Mouse (Mus musculus) layer of hippocampus, adult 11-12 months (tissue): ENCODE data around the gene Nhlrc2.
"Not testable (repeated sequence)": the region's sequence is repeated elsewhere in the genome, so short reads cannot be mapped to it uniquely, and the experiment has no call there.

Experiments
- DNase-seq: peaks from one replicate; pipeline ENCODE4 v3.0.0; 2022; ENCODE audit warnings: low spot score

The Nhlrc2 gene

GRCm38 (mm10) chr19:56548230-56549032 is at the start of gene Nhlrc2:
Gene Nhlrc2 (plus strand): TSS chr19:56548261.
- DNase-seq = peak; percentile 74

- DNase-seq = not testable (repeated sequence)
Measured at GRCm38 (mm10) chr19:56503069-56503468, 45.0 kb upstream of the Nhlrc2 start.

- not testable (repeated sequence) for DNase-seq
Measured at GRCm38 (mm10) chr19:56503525-56503924, 44.5 kb upstream of the Nhlrc2 start.

- not testable (repeated sequence) for DNase-seq
Measured at GRCm38 (mm10) chr19:56511207-56511606, 36.9 kb upstream of the Nhlrc2 start.

DNA sequence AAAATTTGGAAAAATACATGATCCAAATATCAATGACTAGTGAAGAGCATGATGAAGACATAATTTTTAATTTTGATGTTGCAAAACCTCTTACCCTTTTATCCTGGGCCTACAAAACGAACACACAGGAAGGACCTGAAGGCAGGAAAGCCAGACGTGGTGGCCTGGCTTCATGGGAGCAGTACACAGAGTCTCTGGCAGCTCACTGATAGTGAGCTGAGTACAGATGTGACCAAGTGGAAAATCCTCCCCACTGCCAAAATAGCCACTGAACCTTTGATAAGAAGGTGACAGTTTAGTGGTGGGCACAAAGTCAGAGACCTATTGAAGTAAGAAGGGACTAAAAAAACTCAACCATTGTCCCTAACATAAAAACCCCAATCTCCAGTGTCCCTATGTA is 34.5 kb upstream of the Nhlrc2 start:
- not testable (repeated sequence) for DNase-seq

DNA sequence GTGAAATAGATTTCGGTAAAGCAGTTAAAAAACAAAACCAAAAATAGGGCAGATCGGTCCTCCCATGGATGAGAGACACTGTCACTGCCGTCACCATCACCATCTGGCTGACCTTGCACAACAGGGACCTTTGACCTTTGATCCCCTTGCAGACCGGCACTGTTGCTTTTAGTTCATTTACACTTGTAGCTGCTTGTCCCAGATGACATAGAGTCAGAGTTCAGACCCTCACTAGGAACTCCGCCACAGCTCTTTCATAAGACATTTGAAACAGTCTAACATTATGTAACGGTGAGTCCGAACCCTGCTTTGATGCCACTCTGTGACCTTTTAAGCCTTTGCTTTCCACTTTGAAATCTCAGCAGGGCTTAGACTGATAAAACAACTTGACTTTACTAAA is 28.7 kb upstream of the Nhlrc2 start:
- DNase-seq = not testable (repeated sequence)

DNA sequence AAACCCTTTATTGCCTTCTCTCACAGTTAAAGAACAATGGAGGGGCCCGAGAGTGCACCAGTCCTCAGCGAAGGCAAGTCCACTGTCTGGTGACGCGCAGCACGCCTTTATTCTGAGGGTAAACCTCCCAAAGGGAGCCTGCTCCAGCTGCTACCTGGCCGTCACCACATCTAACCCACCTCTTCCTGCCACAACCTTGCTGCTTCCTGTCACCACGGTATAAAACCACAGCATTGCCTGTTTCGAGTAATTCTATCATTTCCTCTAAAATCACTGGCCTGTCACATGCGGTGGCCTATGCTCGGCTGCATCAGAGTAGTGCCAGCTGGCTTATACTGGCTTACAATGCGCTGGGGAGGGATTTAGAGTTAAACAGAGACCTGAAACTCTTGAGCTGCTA is 17.5 kb upstream of the Nhlrc2 start:
- DNase-seq = not testable (repeated sequence)

- no peak for DNase-seq
Measured at GRCm38 (mm10) chr19:56531251-56531650, 16.8 kb upstream of the Nhlrc2 start.

DNA sequence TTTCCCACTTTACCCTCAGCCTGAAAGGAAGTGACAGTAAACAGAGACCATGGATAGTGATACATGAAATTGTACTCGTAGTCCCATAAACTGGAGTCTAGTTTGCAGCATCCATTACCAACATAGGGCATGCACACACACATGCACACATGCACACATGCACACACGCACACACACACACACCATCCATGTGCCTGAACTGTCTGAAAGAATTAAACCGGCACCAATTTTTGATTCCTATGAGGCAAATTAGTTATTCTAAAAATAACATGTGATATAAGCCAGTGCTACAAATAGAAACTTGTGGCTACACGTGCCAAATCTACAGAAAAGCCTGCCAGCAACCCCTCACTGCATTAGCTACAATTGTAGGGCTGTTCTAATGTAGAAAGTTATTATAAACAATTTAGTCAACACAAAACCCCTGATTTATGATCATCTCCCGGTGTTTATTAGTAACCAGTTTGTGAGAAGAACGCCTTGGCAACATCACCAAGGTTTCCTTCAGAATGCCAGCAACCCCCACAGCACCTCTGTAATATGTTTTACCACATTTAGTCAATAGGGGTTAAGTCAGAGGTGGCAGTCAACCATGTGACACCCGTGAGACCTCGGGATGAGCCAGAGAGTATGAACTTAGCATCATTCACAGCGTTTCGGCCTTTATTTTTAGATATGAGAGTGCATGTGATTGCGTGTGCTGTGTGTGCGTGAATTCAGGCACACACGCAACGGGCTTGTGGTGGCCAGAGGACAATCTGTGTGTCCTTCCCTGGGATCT is 14.6 kb upstream of the Nhlrc2 start:
- no peak for DNase-seq

DNA sequence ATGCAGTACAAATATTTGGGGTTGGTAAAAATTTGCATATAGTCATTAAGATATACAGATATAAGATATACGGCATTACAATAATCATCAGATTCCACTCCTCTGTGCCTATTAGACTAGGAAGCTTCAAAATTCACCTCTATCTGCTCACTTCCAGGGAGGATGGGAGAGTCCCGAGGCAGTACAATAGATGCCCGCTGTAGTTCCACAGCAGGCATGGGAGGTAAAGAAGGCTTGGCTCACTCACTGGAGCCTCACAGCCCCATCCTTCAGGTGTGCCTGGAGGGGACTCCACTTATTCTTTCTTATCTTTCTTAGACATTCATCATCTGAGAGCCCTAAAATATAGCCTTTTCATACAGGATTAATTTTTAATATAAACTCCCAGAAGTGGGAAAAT is 13.7 kb upstream of the Nhlrc2 start:
- DNase-seq = no peak

GRCm38 (mm10) chr19:56535064-56535463 is 13.0 kb upstream of the Nhlrc2 start:
- DNase-seq = no peak

GRCm38 (mm10) chr19:56535765-56536164 is 12.3 kb upstream of the Nhlrc2 start:
- no peak for DNase-seq

GRCm38 (mm10) chr19:56543320-56543719 is 4.7 kb upstream of the Nhlrc2 start:
- no peak for DNase-seq

DNA sequence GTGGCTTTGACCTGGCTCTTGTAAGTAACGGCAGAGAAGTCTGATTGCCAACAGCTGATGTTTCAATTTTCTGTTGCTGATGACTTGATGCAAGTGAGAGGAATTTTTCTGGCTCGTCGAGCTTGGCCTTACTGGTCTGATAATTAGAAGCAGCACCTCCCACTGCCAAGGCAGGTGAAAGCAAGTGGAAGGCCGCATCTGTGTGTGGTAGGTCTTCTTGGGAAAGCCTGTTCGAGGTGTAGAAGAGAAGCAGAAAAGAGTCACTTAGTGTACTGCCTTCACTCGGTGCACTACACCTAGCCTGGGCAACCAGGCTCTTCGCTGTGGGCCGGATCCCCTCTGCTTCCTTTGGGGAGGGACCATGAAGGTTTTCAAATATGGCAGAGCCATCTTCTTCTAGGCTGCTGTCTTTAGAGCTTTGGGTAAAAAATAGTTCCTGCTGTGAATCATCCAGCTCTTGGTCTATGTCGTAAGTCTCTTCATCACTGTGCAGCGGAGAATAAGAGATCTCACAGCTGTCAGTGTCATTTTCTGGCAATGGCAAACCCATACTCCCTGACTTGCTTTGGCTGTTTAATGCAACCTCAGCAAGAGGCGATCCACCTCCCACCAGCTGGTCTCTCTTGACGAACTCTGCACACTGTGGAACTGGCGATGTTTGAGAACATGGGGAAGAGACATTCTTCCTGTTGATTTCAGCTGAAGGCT is 3.2 kb upstream of the Nhlrc2 start:
- no peak for DNase-seq

DNA sequence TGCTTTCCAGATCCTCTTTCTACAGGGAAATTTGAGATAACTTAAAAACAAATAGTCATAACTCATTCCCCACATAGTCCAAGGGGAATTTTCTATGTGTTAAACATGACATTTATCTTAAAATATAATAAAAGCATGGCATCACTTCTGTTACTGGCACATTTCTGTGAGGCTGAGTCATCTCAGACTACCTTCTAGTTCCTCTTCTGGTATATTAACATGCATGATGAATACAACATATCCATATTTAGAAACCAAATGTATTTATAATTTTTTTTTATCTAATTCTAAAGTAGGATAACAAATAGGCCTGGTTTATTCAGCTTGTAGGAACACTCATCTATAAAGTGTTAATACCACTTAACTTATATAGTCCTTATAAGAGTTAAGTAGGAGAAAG is 2.0 kb upstream of the Nhlrc2 start:
- DNase-seq = no peak

DNA sequence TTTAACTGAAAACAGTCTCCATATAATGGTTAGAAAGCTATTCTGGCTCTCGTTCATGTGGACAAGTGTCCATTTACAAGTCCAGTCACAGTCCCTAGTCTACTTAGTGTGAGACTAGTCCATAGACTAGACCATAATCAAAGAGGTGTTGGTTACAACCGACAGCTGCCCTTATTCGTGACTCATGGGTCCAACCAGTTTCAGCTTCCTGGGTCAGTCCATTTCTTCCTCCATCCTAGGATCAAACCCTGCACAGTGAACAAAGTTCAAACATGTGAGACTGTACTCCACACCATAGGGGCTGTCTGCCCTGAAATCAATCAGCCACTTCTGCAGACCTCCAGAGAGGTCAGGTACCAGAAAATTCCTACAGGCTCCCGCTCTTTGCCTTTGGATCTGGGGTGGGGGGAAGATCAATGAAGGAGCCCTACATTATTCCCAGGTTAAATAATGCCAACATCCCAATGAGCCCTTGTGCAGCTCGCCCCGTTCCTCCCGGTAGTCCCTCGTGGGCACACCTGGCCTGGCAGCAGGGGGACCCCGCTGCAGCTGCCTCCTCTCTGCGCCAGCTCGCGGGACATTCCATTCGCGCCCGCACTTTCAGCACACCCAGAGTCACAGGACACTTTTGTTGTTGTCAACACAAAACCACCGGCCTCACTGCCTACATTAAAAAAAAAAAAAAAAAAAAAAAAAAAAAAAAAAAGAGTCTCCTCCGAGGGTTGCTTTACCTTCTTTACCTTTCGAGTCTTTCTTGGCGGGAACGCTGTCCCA is 418 bp upstream of the Nhlrc2 start, which contains the start of gene Dclre1a:
Gene Dclre1a, minus strand, starts transcription at position 767 of the 774 bp plus-strand sequence.
- DNase-seq = peak; percentile 62

GRCm38 (mm10) chr19:56549033-56549680 is 1.1 kb downstream of the Nhlrc2 start:
- no peak for DNase-seq

DNA sequence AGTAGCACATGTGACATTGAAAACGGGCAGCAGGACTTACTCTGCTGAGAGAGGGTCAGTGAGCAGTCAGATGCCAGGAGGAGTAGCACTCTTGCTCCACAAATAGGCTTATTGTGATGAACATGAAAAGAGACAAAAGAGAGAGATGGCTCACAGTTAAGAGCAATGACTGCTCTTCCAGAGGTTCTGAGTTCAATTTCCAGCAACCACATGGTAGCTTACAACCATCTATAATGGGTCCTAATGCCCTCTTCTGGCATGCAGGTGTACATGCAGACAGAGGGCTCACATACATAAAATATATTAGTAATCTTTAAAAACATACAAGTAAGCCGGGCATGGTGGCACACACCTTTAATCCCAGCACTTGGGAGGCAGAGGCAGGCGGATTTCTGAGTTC is 5.1 kb downstream of the Nhlrc2 start:
- DNase-seq = no peak

GRCm38 (mm10) chr19:56555972-56556371 is 7.9 kb downstream of the Nhlrc2 start:
- DNase-seq = no peak

GRCm38 (mm10) chr19:56562433-56563138 is 14.5 kb downstream of the Nhlrc2 start:
- DNase-seq = no peak

- no peak for DNase-seq
Measured at GRCm38 (mm10) chr19:56563469-56563868, 15.4 kb downstream of the Nhlrc2 start.
